Mouse (Mus musculus): Measurements from ENCODE around the gene Ndrg4. TPM values are rescaled to one million over a fixed set of nuclear protein-coding genes. Genes with fewer than 3 reads are reported as not detected.

The Ndrg4 gene
- polyA plus RNA-seq, 1 experiment from 2014 or later, result 13.1 TPM

DNA sequence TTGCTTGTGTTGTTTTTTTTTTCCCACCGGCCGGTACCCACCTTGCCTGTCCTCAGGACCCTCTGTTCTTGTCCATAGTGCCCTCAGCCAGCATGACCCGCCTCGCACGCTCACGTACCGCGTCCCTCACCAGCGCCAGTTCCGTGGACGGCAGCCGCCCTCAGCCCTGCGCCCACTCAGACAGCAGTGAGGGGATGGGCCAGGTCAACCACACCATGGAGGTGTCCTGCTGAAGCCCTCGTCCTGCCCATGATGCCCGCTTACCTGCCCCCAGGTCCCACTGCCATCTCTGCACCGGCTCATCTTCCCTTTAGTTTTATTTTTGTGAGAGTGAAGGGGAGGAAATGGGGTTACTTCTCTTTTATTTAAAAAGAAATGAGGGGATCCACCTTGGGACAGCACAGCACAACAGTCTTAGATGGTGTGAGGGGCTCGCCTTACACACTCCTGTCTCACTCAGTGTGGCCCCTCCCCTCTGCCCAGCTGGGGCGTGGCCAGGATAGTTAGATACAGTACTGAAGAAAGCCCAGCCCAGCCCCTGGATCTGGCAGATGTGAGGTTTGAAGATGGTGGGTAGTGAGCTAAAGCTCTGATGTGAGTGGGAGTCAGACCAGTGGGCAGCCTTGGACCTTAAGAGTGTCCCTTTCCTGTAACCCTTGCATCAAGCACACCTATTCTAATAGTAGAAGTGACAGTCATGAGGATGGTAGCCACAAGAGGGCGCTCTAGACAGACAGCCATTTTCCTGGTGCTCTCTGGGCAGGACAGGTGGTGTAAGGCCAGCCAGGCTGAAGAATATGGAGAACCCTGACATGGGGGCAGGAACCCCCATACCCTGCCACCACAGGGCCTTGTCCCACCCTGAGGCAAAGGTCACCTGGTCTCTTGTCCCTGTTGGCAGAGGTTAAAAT lies 36.6 kb downstream of the Ndrg4 start:
- no peak overlapping the region for H3K9ac ChIP-seq (ENCODE audit: low read depth, low read length)
- H3K4me3 ChIP-seq (ENCODE audit: low read depth, low read length), result no peak overlapping the region
- ATAC-seq, result peak; percentile 23; the same call in 1 of the 2 replicates
- 76% methylated on average over 19 of the region's 19 CpGs for WGBS
- H3K9me3 ChIP-seq (ENCODE audit: control insufficient read depth), result no peaks in the 10 kb centered on the region
- no peak overlapping the region for H3K27ac ChIP-seq (ENCODE audit: low read depth, low read length)
- H3K4me1 ChIP-seq (replicated peaks; ENCODE audit: control insufficient read depth, insufficient read depth, low read length), result 0 out of 2 replicates have a peak, but pooled peaks cover 5% of the 10 kb centered on the region
- TF ChIP-seq CTCF (IDR thresholded peaks at IDR 0.05; ENCODE audit: low read depth), result peak; percentile 91
- no peaks in the 10 kb centered on the region for H3K27me3 ChIP-seq (replicated peaks; ENCODE audit: control insufficient read depth, insufficient read depth, low read length)
- no peak overlapping the region for H3K4me2 ChIP-seq (replicated peaks; ENCODE audit: low read depth)
- peaks cover 8% of the 10 kb centered on the region; the same call in 1 of the 2 replicates for H3K36me3 ChIP-seq (ENCODE audit: control insufficient read depth, insufficient read depth)

DNA sequence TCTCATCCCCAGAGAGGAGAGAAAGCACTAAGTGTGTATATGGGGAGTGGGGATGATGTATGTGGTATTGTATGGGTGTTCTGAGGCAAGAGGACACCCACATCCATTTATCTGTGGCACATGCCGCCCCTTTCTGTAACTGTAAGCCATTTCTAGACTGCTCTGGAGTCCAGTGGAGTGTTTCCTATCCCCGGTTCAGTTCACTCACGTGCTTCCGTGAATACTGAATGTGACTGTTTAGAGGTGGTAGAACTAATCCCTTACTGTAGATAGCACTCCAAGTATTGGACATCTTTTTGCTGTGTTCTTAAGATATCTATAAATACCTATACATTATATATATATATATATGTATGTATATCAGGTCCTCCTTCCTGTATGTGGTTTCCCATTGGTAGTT lies 37.6 kb downstream of the Ndrg4 start:
- Histone ChIP-seq H3K4me1 (replicated peaks; ENCODE audit: control insufficient read depth, insufficient read depth, low read length) (0 out of 2 replicates have a peak, but pooled peaks cover 5% of the 10 kb centered on the region), H3K4me2 (replicated peaks; ENCODE audit: low read depth) (no peak overlapping the region), H3K9ac (ENCODE audit: low read depth, low read length) (no peak overlapping the region), H3K9me3 (ENCODE audit: control insufficient read depth) (no peaks in the 10 kb centered on the region), H3K27ac (ENCODE audit: low read depth, low read length) (no peak overlapping the region), H3K27me3 (replicated peaks; ENCODE audit: control insufficient read depth, insufficient read depth, low read length) (no peaks in the 10 kb centered on the region), H3K36me3 (ENCODE audit: control insufficient read depth, insufficient read depth) (peaks cover 18% of the 10 kb centered on the region), H3K4me3 (ENCODE audit: low read depth, low read length) (no peak overlapping the region)
- WGBS, result 94% methylated on average over 4 of the region's 4 CpGs
- ATAC-seq, result no peak
- no peak for TF ChIP-seq CTCF (IDR thresholded peaks at IDR 0.05; ENCODE audit: low read depth)

DNA sequence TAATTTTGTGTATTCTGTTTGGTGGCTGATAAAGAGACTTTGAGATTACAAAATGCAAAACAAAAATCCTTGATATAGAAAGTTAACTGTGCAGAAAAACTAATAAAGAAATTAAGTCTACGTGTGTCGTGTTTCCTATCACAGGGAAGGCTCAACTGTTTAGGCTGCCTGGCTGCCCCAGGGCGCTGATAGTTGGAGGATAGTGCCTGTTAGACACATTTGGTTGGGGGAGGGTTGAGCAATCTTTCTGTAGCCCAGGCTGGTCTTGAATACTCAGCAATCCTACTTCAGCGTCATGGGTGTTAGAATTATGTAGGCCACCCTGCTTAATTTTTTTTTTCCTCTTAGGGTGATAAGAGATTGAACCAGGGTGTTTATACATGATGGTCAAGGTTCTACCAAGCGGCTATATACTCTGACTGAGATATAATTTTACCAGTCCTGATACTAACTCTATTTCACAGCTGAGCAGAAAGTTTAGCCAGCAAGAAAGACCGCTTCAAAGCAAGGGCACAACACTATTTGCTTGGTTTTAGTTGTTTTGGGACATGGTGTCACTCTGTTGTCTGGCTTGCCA lies 38.1 kb downstream of the Ndrg4 start:
- 83% methylated on average over 6 of the region's 6 CpGs for WGBS
- H3K27ac ChIP-seq (ENCODE audit: low read depth, low read length), result no peak overlapping the region
- ATAC-seq, result no peak
- TF ChIP-seq CTCF (IDR thresholded peaks at IDR 0.05; ENCODE audit: low read depth), result no peak
- 0 out of 2 replicates have a peak, but pooled peaks cover 5% of the 10 kb centered on the region for H3K4me1 ChIP-seq (replicated peaks; ENCODE audit: control insufficient read depth, insufficient read depth, low read length)
- no peaks in the 10 kb centered on the region for H3K9me3 ChIP-seq (ENCODE audit: control insufficient read depth)
- peak overlapping the region; percentile 90 for H3K4me3 ChIP-seq (ENCODE audit: low read depth, low read length)
- H3K27me3 ChIP-seq (replicated peaks; ENCODE audit: control insufficient read depth, insufficient read depth, low read length), result no peaks in the 10 kb centered on the region
- peaks cover 24% of the 10 kb centered on the region for H3K36me3 ChIP-seq (ENCODE audit: control insufficient read depth, insufficient read depth)
- H3K9ac ChIP-seq (ENCODE audit: low read depth, low read length), result peak overlapping the region; percentile 73; the same call in 1 of the 2 replicates
- peak overlapping the region; percentile 97 for H3K4me2 ChIP-seq (replicated peaks; ENCODE audit: low read depth)

GRCm38 (mm10) chr8:95715676-95716531 lies 39.1 kb downstream of the Ndrg4 start, which contains the start of gene Setd6:
Gene Setd6, plus strand, starts transcription at chr8:95715881.
- WGBS, result under 1% methylated on average over 78 of the region's 79 CpGs
- peak; percentile 82 for ATAC-seq
- no peak for TF ChIP-seq CTCF (IDR thresholded peaks at IDR 0.05; ENCODE audit: low read depth)

GRCm38 (mm10) chr8:95716546-95717335 lies 40.0 kb downstream of the Ndrg4 start:
- Histone ChIP-seq H3K9ac (ENCODE audit: low read depth, low read length) (peak overlapping the region; percentile 73), H3K9me3 (ENCODE audit: control insufficient read depth) (no peaks in the 10 kb centered on the region), H3K4me3 (ENCODE audit: low read depth, low read length) (peak overlapping the region; percentile 90), H3K4me1 (replicated peaks; ENCODE audit: control insufficient read depth, insufficient read depth, low read length) (0 out of 2 replicates have a peak, but pooled peaks cover 5% of the 10 kb centered on the region), H3K27me3 (replicated peaks; ENCODE audit: control insufficient read depth, insufficient read depth, low read length) (no peaks in the 10 kb centered on the region), H3K27ac (ENCODE audit: low read depth, low read length) (no peak overlapping the region), H3K36me3 (ENCODE audit: control insufficient read depth, insufficient read depth) (peaks cover 40% of the 10 kb centered on the region), H3K4me2 (replicated peaks; ENCODE audit: low read depth) (peak overlapping the region; percentile 97)
- no peak for TF ChIP-seq CTCF (IDR thresholded peaks at IDR 0.05; ENCODE audit: low read depth)
- 12% methylated on average over 21 of the region's 21 CpGs for WGBS
- ATAC-seq, result no peak

More at GRCm38 (mm10) chr8:95715676-95716531, 39.1 kb downstream of the Ndrg4 start, which contains the start of gene Setd6:
- Histone ChIP-seq H3K27ac (ENCODE audit: low read depth, low read length) (0 out of 2 replicates have a peak within 1 kb of the TSS, but pooled peaks have one; percentile 7), H3K4me2 (replicated peaks; ENCODE audit: low read depth) (peak within 1 kb of the TSS; percentile 97), H3K9me3 (ENCODE audit: control insufficient read depth) (no peaks in the 10 kb centered on the region), H3K36me3 (ENCODE audit: control insufficient read depth, insufficient read depth) (peaks cover 32% of the 10 kb centered on the region), H3K27me3 (replicated peaks; ENCODE audit: control insufficient read depth, insufficient read depth, low read length) (no peaks in the 10 kb centered on the region), H3K9ac (ENCODE audit: low read depth, low read length) (peak within 1 kb of the TSS; percentile 73), H3K4me3 (ENCODE audit: low read depth, low read length) (peak within 1 kb of the TSS; percentile 90), H3K4me1 (replicated peaks; ENCODE audit: control insufficient read depth, insufficient read depth, low read length) (0 out of 2 replicates have a peak, but pooled peaks cover 5% of the 10 kb centered on the region)

Data from intestine, postnatal 0 days (tissue).